ENCODE assay signal across 8 mouse cellular contexts in genomic region chr11:121260211-121260906, GRCm38 (mm10). TPM values are rescaled to one million over a fixed set of nuclear protein-coding genes. Genes with fewer than 3 reads are reported as not detected.
DNase-seq lines count a peak whose midpoint lies in the region; ATAC-seq and TF ChIP-seq lines count a peak whose summit lies in the region.

No protein-coding gene starts in this region.

- no peaks in the 10 kb centered on the region for H3K27me3 ChIP-seq in kidney, adult 2 months (replicated peaks; ENCODE audit: control insufficient read depth, insufficient read depth, low read length)
- H3K27me3 ChIP-seq in liver, embryonic 16.5 days (ENCODE audit: control insufficient read depth, insufficient read depth, low read depth, low read length), result no peaks in the 10 kb centered on the region
- no peaks in the 10 kb centered on the region for H3K27me3 ChIP-seq in testis, adult 2 months (ENCODE audit: control insufficient read depth, insufficient read depth, low read length)

- H3K36me3 ChIP-seq in kidney, adult 2 months (ENCODE audit: control insufficient read depth, insufficient read depth, low read length), result no peaks in the 10 kb centered on the region
- H3K36me3 ChIP-seq in liver, embryonic 16.5 days (ENCODE audit: control insufficient read depth, insufficient read depth), result peaks cover 24% of the 10 kb centered on the region
- H3K36me3 ChIP-seq in testis, adult 2 months (ENCODE audit: control insufficient read depth, insufficient read depth, low read length), result no peaks in the 10 kb centered on the region

- ATAC-seq in liver, embryonic 16.5 days (ENCODE audit: low read depth), result peak; percentile 38

- peak overlapping the region; percentile 81 for H3K4me3 ChIP-seq in cortical plate, adult 2 months (ENCODE audit: insufficient read depth, low read length)
- peak overlapping the region; percentile 78 for H3K4me3 ChIP-seq in kidney, adult 2 months (ENCODE audit: insufficient read depth, low read depth, low read length)
- peak overlapping the region; percentile 95 for H3K4me3 ChIP-seq in liver, embryonic 16.5 days (ENCODE audit: low read depth, low read length)
- peak overlapping the region; percentile 91 for H3K4me3 ChIP-seq in testis, adult 2 months (ENCODE audit: control insufficient read depth, low read depth, low read length)

- DNase-seq in kidney, adult 11 months, result peak; percentile 34
- no peak for DNase-seq in kidney, adult 8-10 months
- DNase-seq in gastrocnemius, postnatal 4 days (ENCODE audit: low spot score in 2 of 2), result peak; percentile 19 to 31
- peak; percentile 29 for DNase-seq in kidney, adult 2 months
- DNase-seq in natural killer cell, adult 2 months (ENCODE audit: low spot score in 2 of 2), result peak; percentile 27 to 31

- TF ChIP-seq CTCF in cortical plate, adult 2 months (IDR thresholded peaks at IDR 0.05; ENCODE audit: extremely low read depth, insufficient read depth, low read length), result no peak
- no peak for TF ChIP-seq CTCF in kidney, adult 2 months (conservative IDR thresholded peaks at IDR 0.05; ENCODE audit: insufficient read depth, insufficient read length, low read depth, low read length)
- no peak for TF ChIP-seq CTCF in testis, adult 2 months (IDR thresholded peaks at IDR 0.05; ENCODE audit: control insufficient read depth, insufficient read depth, insufficient replicate concordance, low read depth, low read length)

- WGBS in kidney, adult 2 months, result 1% methylated on average over 60 of the region's 60 CpGs
- under 1% methylated on average over 60 of the region's 60 CpGs for WGBS in liver, embryonic 16.5 days (ENCODE audit: insufficient replicate concordance)

- peak overlapping the region; percentile 2; the same call in 1 of the 2 replicates for H3K27ac ChIP-seq in cortical plate, adult 2 months (ENCODE audit: insufficient read depth, low read length)
- no peak overlapping the region for H3K27ac ChIP-seq in kidney, adult 2 months (ENCODE audit: insufficient read depth, low read depth, low read length)
- H3K27ac ChIP-seq in liver, embryonic 16.5 days (ENCODE audit: low read length), result peak overlapping the region; percentile 82
- H3K27ac ChIP-seq in testis, adult 2 months (ENCODE audit: control insufficient read depth, insufficient read depth, low read depth, low read length), result peak overlapping the region; percentile 65

- H3K9me3 ChIP-seq in liver, embryonic 16.5 days (replicated peaks; ENCODE audit: control insufficient read depth, low read length), result no peaks in the 10 kb centered on the region

- peak overlapping the region; percentile 88 for H3K4me2 ChIP-seq in liver, embryonic 16.5 days (ENCODE audit: low read depth, low read length)

- no peak for TF ChIP-seq POLR2A in cortical plate, adult 2 months (IDR thresholded peaks at IDR 0.05; ENCODE audit: extremely low read depth, insufficient read depth, low read length)
- no peak for TF ChIP-seq POLR2A in kidney, adult 2 months (IDR thresholded peaks at IDR 0.05; ENCODE audit: low read depth, low read length)
- TF ChIP-seq POLR2A in testis, adult 2 months (IDR thresholded peaks at IDR 0.05; ENCODE audit: control insufficient read depth, low read depth, low read length), result peak; percentile 23; the same call in 1 of the 2 replicates

- peaks cover 2% of the 10 kb centered on the region; the same call in 1 of the 2 replicates for H3K4me1 ChIP-seq in cortical plate, adult 2 months (ENCODE audit: control insufficient read depth, insufficient read depth, low read length)
- H3K4me1 ChIP-seq in kidney, adult 2 months (ENCODE audit: control insufficient read depth, insufficient read depth, low read length), result peaks cover 4% of the 10 kb centered on the region; the same call in 1 of the 2 replicates
- peaks cover 25% of the 10 kb centered on the region for H3K4me1 ChIP-seq in liver, embryonic 16.5 days (ENCODE audit: control insufficient read depth, low read depth, low read length)
- H3K4me1 ChIP-seq in testis, adult 2 months (ENCODE audit: control insufficient read depth, insufficient read depth, low read length), result peaks cover 10% of the 10 kb centered on the region

- peak overlapping the region; percentile 96 for H3K9ac ChIP-seq in liver, embryonic 16.5 days (ENCODE audit: low read depth, low read length)

RNA-seq across cellular contexts. Expression of gene Foxk2, which starts 0.6 kb away (rescaled TPM):
- 51.7 and 53.3 TPM in 2 replicates for polyA plus RNA-seq in cortical plate, adult 2 months (2012; rRNA removed)
- total RNA-seq in gastrocnemius, postnatal 4 days (2021), result 10 to 100 TPM; 36.4 to 37.5 TPM
- 18.2 and 28.6 TPM in 2 replicates for polyA plus RNA-seq in kidney, adult 2 months (2012; rRNA removed)
- 2.1 and 2.3 TPM in 2 replicates for polyA plus RNA-seq in liver, embryonic 16.5 days (2015; fragmentation: Nextera tagmentation; extraction: Ambion mirVana)
- polyA plus RNA-seq in testis, adult 2 months (2012; rRNA removed), result 78.5 and 80.0 TPM in 2 replicates

RNA-seq across cellular contexts. Expression of gene Narf, which starts 23.3 kb away (rescaled TPM):
- 43.1 and 43.3 TPM in 2 replicates for polyA plus RNA-seq in cortical plate, adult 2 months (2012; rRNA removed)
- total RNA-seq in gastrocnemius, postnatal 4 days (2021), result 10 to 100 TPM; 36.7 to 38.8 TPM
- polyA plus RNA-seq in kidney, adult 2 months (2012; rRNA removed), result 41.8 and 54.1 TPM in 2 replicates
- polyA plus RNA-seq in liver, embryonic 16.5 days (2015; fragmentation: Nextera tagmentation; extraction: Ambion mirVana), result 118 and 119 TPM in 2 replicates
- 8.2 and 8.9 TPM in 2 replicates for polyA plus RNA-seq in testis, adult 2 months (2012; rRNA removed)

RNA-seq across cellular contexts. Expression of gene Cybc1, which starts 31.2 kb away (rescaled TPM):
- 25.9 and 27.5 TPM in 2 replicates for polyA plus RNA-seq in cortical plate, adult 2 months (2012; rRNA removed)
- total RNA-seq in gastrocnemius, postnatal 4 days (2021), result 10 to 100 TPM; 14.2 to 15.5 TPM
- polyA plus RNA-seq in kidney, adult 2 months (2012; rRNA removed), result 13.7 and 15.3 TPM in 2 replicates
- polyA plus RNA-seq in liver, embryonic 16.5 days (2015; fragmentation: Nextera tagmentation; extraction: Ambion mirVana), result 20.2 and 21.1 TPM in 2 replicates
- polyA plus RNA-seq in testis, adult 2 months (2012; rRNA removed), result 7.8 and 8.7 TPM in 2 replicates

RNA-seq across cellular contexts. Expression of gene Ogfod3, which starts 55.8 kb away (rescaled TPM):
- 6.2 and 7.8 TPM in 2 replicates for polyA plus RNA-seq in cortical plate, adult 2 months (2012; rRNA removed)
- total RNA-seq in gastrocnemius, postnatal 4 days (2021), result 10 to 100 TPM; 14.6 to 14.7 TPM
- polyA plus RNA-seq in kidney, adult 2 months (2012; rRNA removed), result 25.4 and 27.4 TPM in 2 replicates
- 15.4 and 15.5 TPM in 2 replicates for polyA plus RNA-seq in liver, embryonic 16.5 days (2015; fragmentation: Nextera tagmentation; extraction: Ambion mirVana)
- polyA plus RNA-seq in testis, adult 2 months (2012; rRNA removed), result 2.7 and 3.1 TPM in 2 replicates

RNA-seq across cellular contexts. Expression of gene Hexdc, which starts 56.1 kb away (rescaled TPM):
- polyA plus RNA-seq in cortical plate, adult 2 months (2012; rRNA removed), result 69.9 and 70.0 TPM in 2 replicates
- total RNA-seq in gastrocnemius, postnatal 4 days (2021), result 10 to 100 TPM; 14.4 to 14.8 TPM
- polyA plus RNA-seq in kidney, adult 2 months (2012; rRNA removed), result 18.3 and 23.6 TPM in 2 replicates
- polyA plus RNA-seq in liver, embryonic 16.5 days (2015; fragmentation: Nextera tagmentation; extraction: Ambion mirVana), result 2.9 and 3.1 TPM in 2 replicates
- 5.2 and 6.0 TPM in 2 replicates for polyA plus RNA-seq in testis, adult 2 months (2012; rRNA removed)

Comparison
In these comparisons a context has a peak if more than half of its experiments do, and no peak if none do; other contexts are left out.
1. DNase-seq: peak in kidney, adult 11 months (single experiment), gastrocnemius, postnatal 4 days (2 of 2), kidney, adult 2 months (single experiment) and natural killer cell, adult 2 months (2 of 2); none in kidney, adult 8-10 months (0 of 2).
2. Peak in every context shown above with its lines, with median percentiles within 50 percentile points of each other: H3K4me3 ChIP-seq.